Mouse (Mus musculus): Measurements from ENCODE around the gene Gm32687.
"Not testable (repeated sequence)": the region's sequence is repeated elsewhere in the genome, so short reads cannot be mapped to it uniquely, and the experiment has no call there.

Gene Gm32687

GRCm38 (mm10) chr10:81863409-81864407 is at the start of gene Gm32687:
TSS of gene Gm32687 (plus strand) at chr10:81863934.
- not testable (repeated sequence) for DNase-seq (ENCODE audit: low read depth, low spot score)

GRCm38 (mm10) chr10:81846219-81846618 is 17.5 kb upstream of the Gm32687 start:
- DNase-seq (ENCODE audit: low read depth, low spot score): not testable (repeated sequence)

GRCm38 (mm10) chr10:81929842-81930743 is 66.4 kb downstream of the Gm32687 start, which contains the start of gene Zfp781:
TSS of gene Zfp781 (minus strand) at chr10:81930480.
- not testable (repeated sequence) for DNase-seq (ENCODE audit: low read depth, low spot score)
